Mouse (Mus musculus) central nervous system, embryonic 18 days (tissue): ENCODE results near the gene Cbwd1. TPM values are rescaled to one million over a fixed set of nuclear protein-coding genes. Genes with fewer than 3 reads are reported as not detected.

ENCODE experiments used
- polyA plus RNA-seq: library from polyadenylated mRNA; depleted of rRNA; stranded (reverse); fragments of >200 nt; gene quantifications from 2 replicates; pipeline ENCODE4 v1.2.3, GENCODE M21; 2012; rRNA removed

The Cbwd1 gene
- 11.8 and 12.2 TPM in 2 replicates for polyA plus RNA-seq

GRCm38 (mm10) chr19:24961172-24961962 is at the start of gene Cbwd1:
Gene Cbwd1, minus strand, starts transcription at chr19:24961610.

GRCm38 (mm10) chr19:24999201-24999886 is 37.9 kb upstream of the Cbwd1 start, which contains the start of gene Dock8:
Gene Dock8, plus strand, starts transcription at chr19:24999534.

DNA sequence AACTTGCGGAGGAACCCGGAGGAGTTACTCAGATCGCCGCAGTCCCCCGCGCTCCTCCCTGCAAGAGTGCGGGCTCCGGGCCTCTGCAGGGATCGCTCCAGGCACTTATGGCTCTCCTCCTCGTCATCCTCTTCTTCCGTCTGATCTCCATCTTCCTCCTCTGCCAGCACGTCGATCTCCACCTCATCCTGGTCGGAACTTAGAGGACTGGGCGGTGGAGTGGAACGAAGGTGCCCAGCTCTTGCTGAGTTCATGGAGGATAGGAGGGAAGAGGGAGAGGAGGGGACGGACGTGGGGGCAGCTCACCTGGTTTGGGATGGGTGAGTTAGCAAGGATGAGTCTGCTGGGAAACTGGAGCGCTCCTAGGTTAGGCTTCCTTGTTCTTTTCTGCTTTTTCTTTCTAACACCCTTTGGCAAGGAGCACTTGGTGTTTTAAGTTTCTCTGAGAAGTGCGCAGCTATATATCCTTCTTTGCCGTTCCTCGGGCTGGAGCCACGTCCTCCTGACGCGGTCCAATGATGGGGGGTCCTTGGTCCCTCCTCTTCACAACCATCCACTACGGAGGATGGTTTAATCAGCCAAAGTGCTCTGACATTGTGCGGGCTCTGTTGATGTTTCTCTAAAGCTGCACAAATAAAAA is 60.7 kb downstream of the Cbwd1 start, which contains the start of gene Foxd4:
Gene Foxd4, minus strand, starts transcription at position 617 of the 640 bp plus-strand sequence.

DNA sequence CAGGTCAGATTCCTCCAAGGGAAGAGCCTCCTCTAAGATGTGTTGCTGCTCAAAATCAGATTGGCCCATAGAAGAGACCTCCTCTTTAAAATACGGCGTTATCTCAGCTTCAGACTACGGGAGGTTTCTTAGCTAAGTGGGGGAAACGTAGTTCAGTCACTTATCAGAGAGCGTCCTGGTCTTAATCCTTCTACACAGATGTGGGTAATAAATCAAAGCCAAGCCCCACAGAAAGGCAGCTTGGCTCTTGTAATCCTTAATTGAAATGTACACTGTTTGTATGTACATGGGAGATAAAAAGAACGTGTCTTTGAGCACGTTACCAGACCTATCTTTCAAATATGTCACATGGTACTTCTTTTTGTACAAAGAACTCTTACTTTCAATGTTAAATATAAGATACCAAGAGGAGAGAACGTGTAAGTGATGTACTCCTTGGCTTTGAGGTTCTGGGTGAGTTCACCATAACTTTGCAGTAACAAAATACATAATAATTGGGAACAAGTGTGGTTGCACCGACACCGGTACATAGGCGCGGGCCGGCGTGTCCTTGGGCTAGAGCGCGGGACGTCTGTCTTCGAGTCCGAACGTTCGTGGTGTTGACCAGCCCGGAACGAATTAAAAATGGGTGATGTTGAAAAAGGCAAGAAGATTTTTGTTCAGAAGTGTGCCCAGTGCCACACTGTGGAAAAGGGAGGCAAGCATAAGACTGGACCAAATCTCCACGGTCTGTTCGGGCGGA is 86.1 kb downstream of the Cbwd1 start, which contains the start of gene Gm10053:
Gene Gm10053, plus strand, starts transcription at position 558 of the 742 bp plus-strand sequence.

Other genes with a start within 250 kb of the Cbwd1 start
- gene Pgm5, start 99.8 kb downstream of the Cbwd1 start, polyA plus RNA-seq: 2.5 and 4.3 TPM in 2 replicates
- 52.5 and 69.8 TPM in 2 replicates for gene Gm10053, start 85.9 kb downstream of the Cbwd1 start, polyA plus RNA-seq
- 0.17 and 0.21 TPM in 2 replicates for gene Foxd4, start 60.4 kb downstream of the Cbwd1 start, polyA plus RNA-seq
- gene Dock8, start 37.9 kb upstream of the Cbwd1 start, polyA plus RNA-seq: 0.39 and 0.41 TPM in 2 replicates